Mouse (Mus musculus) ovary, postnatal 14 days (tissue): ENCODE measurements around the gene Smarcd1.

Experiments
- DNase-seq: peaks from one replicate; pipeline ENCODE4 v3.0.0; 2022; ENCODE audit warnings: low spot score

Gene Smarcd1

DNA sequence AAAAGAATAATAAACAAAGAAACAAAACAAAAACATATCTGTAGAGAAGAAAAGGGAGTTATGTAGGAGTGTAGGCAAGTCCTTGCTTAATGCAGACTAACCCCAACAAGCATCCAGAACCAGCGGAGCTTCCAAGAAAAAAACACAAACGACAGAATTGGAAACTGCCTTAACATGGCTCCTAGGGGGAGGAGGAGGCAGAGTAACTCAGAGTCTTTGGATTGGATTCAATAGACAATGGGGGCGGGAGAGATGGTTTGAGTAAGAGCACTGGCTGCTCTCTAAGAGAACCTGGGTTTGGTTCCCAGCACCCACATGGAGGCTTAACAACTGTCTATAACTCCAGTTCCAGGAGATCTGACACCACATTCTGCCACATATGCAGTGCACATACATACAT lies 29.7 kb downstream of the Smarcd1 start:
- no peak for DNase-seq

- DNase-seq, result no peak
Observed at GRCm38 (mm10) chr15:99733186-99733585, 31.3 kb downstream of the Smarcd1 start.

DNA sequence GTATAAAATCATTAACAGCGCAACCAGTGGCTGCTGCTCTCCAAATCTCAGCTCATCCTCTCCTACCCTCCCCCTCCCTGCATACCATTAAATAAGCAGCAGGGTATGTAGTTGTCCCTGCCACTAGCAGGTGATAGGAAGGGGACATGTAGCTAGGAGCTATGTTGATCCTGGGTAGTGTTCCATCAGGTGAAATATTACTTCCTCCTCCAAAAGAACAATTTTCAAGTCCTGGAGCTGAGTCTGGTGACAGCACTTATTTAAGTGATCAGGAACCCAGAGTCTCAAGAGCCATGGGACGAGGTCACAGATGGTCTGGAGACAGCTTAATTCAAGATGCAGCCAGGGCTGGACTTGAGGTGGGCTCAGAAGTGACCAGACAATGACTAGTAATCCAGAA lies 33.7 kb downstream of the Smarcd1 start:
- peak; percentile 100 for DNase-seq

GRCm38 (mm10) chr15:99736675-99737074 lies 34.7 kb downstream of the Smarcd1 start:
- DNase-seq, result no peak

- no peak for DNase-seq
Observed at GRCm38 (mm10) chr15:99740229-99740628, 38.3 kb downstream of the Smarcd1 start.

- DNase-seq, result no peak
Observed at GRCm38 (mm10) chr15:99754204-99754603, 52.3 kb downstream of the Smarcd1 start.
